Mouse (Mus musculus): ENCODE data around the gene Trex2.
"Not testable (repeated sequence)": the region's sequence is repeated elsewhere in the genome, so short reads cannot be mapped to it uniquely, and the experiment has no call there.

Gene Trex2

GRCm38 (mm10) chrX:73412767-73413166, 22.4 kb downstream of the Trex2 start:
- DNase-seq: no peak

GRCm38 (mm10) chrX:73410880-73411517, 24.1 kb downstream of the Trex2 start, which contains the start of gene Zfp92:
Zfp92 (plus strand) TSS chrX:73411096.
- no peak for DNase-seq

- no peak for DNase-seq
These were observed 33.5 kb downstream of the Trex2 start for GRCm38 (mm10) chrX:73401616-73402015.

DNA sequence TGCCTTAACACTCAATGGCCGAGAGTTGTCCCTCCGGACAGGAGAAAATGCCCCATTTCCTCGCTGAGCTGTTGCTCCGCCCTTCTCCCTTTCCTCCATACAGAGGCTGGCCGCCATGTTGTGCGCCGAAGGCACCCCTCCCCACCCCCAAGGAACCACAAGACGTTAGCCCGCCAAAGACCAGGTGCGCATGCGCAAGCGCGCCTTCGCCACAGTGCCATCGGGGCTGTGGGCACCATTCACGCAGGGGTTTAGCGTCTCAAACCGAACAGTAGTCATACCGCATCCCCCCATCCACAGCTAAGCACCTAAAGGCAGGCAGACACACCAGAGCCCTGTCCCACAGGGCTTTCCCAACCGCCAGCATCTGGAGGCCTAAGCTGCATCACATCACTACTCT, 34.2 kb downstream of the Trex2 start:
- no peak for DNase-seq

DNA sequence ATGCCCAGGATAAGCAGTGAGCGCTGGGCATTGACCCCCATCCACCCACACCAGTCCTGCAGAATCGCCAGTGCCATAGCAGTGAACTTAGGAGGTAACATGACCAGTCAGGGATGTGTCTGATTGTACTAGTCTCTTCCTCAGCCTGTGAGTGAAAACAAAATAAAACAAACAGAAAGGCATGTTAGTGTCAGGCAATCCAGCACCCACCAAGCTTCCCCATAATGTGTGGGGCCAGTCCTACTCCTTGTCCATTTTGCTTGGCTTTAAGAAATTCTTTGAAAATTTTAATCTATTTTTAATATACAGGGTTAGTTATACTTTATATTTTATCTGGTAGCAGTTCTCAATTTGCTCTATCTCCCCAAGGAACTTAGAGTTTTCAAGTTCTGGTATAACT, 36.5 kb downstream of the Trex2 start, which contains the start of gene Gm18336:
TSS of gene Gm18336 (minus strand) at position 101 of the 400 bp plus-strand sequence.
- DNase-seq: not testable (repeated sequence)

DNA sequence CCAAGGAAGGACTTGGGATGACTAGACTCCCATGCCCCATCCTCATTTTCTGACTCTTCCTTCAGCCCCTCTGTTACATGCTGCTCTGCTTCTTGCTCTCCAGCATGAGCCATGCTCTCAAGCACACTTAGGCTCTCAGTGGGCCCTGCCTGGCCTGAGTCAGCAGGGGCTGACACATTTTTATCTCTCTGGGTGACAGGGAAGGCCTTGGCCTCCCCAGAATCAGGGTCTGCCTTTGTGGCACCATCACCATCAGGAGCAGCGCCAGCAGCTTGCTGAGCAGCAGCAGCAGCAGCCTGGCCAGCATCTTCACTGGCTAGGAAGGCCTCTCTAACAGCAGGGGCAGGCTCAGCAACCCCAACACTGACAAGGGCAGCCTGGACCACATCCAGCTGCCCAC, 38.7 kb downstream of the Trex2 start:
- no peak for DNase-seq

- DNase-seq: no peak
These were observed 43.7 kb downstream of the Trex2 start for GRCm38 (mm10) chrX:73391481-73391880.

GRCm38 (mm10) chrX:73384924-73385323, 50.2 kb downstream of the Trex2 start:
- DNase-seq: no peak

GRCm38 (mm10) chrX:73384419-73384818, 50.7 kb downstream of the Trex2 start:
- no peak for DNase-seq
